Mouse (Mus musculus): Measurements from ENCODE around the gene Supt6.

- TF ChIP-seq CTCF (IDR thresholded peaks at IDR 0.05; ENCODE audit: low read depth) (no peak), EP300 (optimal IDR thresholded peaks at IDR 0.05) (no peak)
Measured at GRCm38 (mm10) chr11:78231518-78231917, 14.3 kb downstream of the Supt6 start.
